Mouse (Mus musculus) heart, embryonic 12.5 days (tissue): ENCODE results near the gene Krt16. TPM values are rescaled to one million over a fixed set of nuclear protein-coding genes. Genes with fewer than 3 reads are reported as not detected.

Source experiments
- ATAC-seq: fragments of 200-750 bp; cut with Nextera tagmentation; 2 replicates; pipeline ENCODE4 v1.8.0; 2017; ENCODE audit warnings: moderate TSS enrichment, moderate library complexity; ENCODE audit not compliant: insufficient number of reproducible peaks, low FRiP score
- H3K27ac ChIP-seq: fragments of 300-500 bp; sonication (generic); 2 replicates; pipeline ENCODE4 v1.5.1; 2016; ENCODE audit warnings: mild to moderate bottlenecking, moderate library complexity; ENCODE audit not compliant: poor library complexity, severe bottlenecking
- H3K27me3 ChIP-seq: fragments of 300-500 bp; sonication (generic); replicated peaks from 2 replicates; pipeline ENCODE4 v1.6.1; 2016; ENCODE audit warnings: mild to moderate bottlenecking, moderate library complexity
- H3K36me3 ChIP-seq: fragments of 300-500 bp; sonication (generic); 2 replicates; pipeline ENCODE4 v1.6.1; 2016; ENCODE audit warnings: mild to moderate bottlenecking, moderate library complexity
- H3K4me1 ChIP-seq: fragments of 300-500 bp; sonication (generic); replicated peaks from 2 replicates; pipeline ENCODE4 v1.6.1; 2016; ENCODE audit warnings: mild to moderate bottlenecking
- H3K4me2 ChIP-seq: fragments of 300-500 bp; sonication (generic); 2 replicates; pipeline ENCODE4 v1.6.1; 2016; ENCODE audit warnings: mild to moderate bottlenecking, moderate library complexity
- H3K4me3 ChIP-seq: fragments of 300-500 bp; sonication (generic); 2 replicates; pipeline ENCODE4 v1.5.1; 2016; ENCODE audit warnings: mild to moderate bottlenecking
- H3K9ac ChIP-seq: fragments of 300-500 bp; sonication (generic); 2 replicates; pipeline ENCODE4 v1.6.1; 2016; ENCODE audit warnings: mild to moderate bottlenecking, moderate library complexity
- H3K9me3 ChIP-seq: fragments of 300-500 bp; sonication (generic); replicated peaks from 2 replicates; pipeline ENCODE4 v1.6.1; 2016; ENCODE audit warnings: mild to moderate bottlenecking, moderate library complexity
- WGBS: fragments of 180-500 bp; shearing (Covaris S2); methylation state at CpG from one replicate; pipeline ENCODE4 v1.1.7; 2016; 5-methylcytosine and 5-hydroxymethylcytosine counted together
- polyA plus RNA-seq: library from polyadenylated mRNA; unstranded; fragments of >200 nt; fragmentation: Nextera tagmentation; extraction: Ambion mirVana; gene quantifications from 2 replicates; pipeline ENCODE4 v1.2.1, GENCODE M21; 2016

Gene Krt16
- polyA plus RNA-seq, 1 experiment from 2014 or later: not detected

DNA sequence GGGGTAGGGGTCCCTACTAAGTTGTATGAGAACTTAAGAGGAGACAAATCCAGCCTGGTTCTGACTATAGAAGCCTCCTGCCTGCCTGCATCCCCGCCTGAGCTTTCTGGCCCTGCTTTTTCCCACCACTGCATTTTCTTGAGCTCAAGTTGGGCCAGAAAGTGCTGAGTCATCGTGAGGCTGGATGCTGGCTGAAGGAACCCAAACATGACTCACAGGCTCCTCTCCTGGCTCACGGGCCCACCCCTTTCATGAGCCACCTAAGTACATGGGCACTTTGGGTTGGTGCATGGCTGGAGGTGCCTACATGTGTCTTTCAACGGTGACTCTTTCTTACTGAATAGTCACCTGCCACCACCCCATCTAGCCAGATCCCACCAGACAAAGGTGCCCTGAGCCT, 50.0 kb downstream of the Krt16 start:
- Histone ChIP-seq H3K27me3 (0 out of 2 replicates have a peak, but pooled peaks cover 5% of the 10 kb centered on the region), H3K4me2 (no peak overlapping the region), H3K9me3 (no peaks in the 10 kb centered on the region), H3K27ac (no peak overlapping the region), H3K36me3 (no peaks in the 10 kb centered on the region), H3K4me1 (no peaks in the 10 kb centered on the region), H3K4me3 (no peak overlapping the region), H3K9ac (no peak overlapping the region)
- WGBS: 68% methylated on average over 4 of the region's 4 CpGs
- ATAC-seq: no peak

Other genes with a start within 250 kb of the Krt16 start
- not detected in 2 replicates for gene Krt33a, start 232.7 kb downstream of the Krt16 start, polyA plus RNA-seq
- not detected in 2 replicates for gene Krt33b, start 219.0 kb downstream of the Krt16 start, polyA plus RNA-seq
- gene Krt34, start 207.3 kb downstream of the Krt16 start, polyA plus RNA-seq: not detected in 2 replicates
- not detected in 2 replicates for gene Krt31, start 198.4 kb downstream of the Krt16 start, polyA plus RNA-seq
- not detected in 2 replicates for gene Krt32, start 160.7 kb downstream of the Krt16 start, polyA plus RNA-seq
- gene Krt35, start 152.7 kb downstream of the Krt16 start, polyA plus RNA-seq: not detected in 2 replicates
- gene Krt36, start 143.3 kb downstream of the Krt16 start, polyA plus RNA-seq: not detected in 2 replicates
- gene Krt13, start 127.3 kb downstream of the Krt16 start, polyA plus RNA-seq: 0.14 and 0.20 TPM in 2 replicates
- 0.58 and 0.69 TPM in 2 replicates for gene Krt15, start 113.0 kb downstream of the Krt16 start, polyA plus RNA-seq
- 86.8 and 88.0 TPM in 2 replicates for gene Krt19, start 100.2 kb downstream of the Krt16 start, polyA plus RNA-seq
- not detected in 2 replicates for gene Krt9, start 55.7 kb downstream of the Krt16 start, polyA plus RNA-seq
- 1.3 and 2.2 TPM in 2 replicates for gene Krt14, start 41.4 kb downstream of the Krt16 start, polyA plus RNA-seq
- gene Krt17, start 12.1 kb upstream of the Krt16 start, polyA plus RNA-seq: 1.3 and 1.9 TPM in 2 replicates
- not detected in 2 replicates for gene Krt42, start 21.0 kb upstream of the Krt16 start, polyA plus RNA-seq
- 1,467 and 1,522 TPM in 2 replicates for gene Eif1, start 71.0 kb upstream of the Krt16 start, polyA plus RNA-seq
- not detected in 2 replicates for gene Gast, start 85.5 kb upstream of the Krt16 start, polyA plus RNA-seq
- 11.1 and 12.3 TPM in 2 replicates for gene Hap1, start 107.2 kb upstream of the Krt16 start, polyA plus RNA-seq
- gene Jup, start 148.9 kb upstream of the Krt16 start, polyA plus RNA-seq: 107 and 109 TPM in 2 replicates
- gene P3h4, start 165.9 kb upstream of the Krt16 start, polyA plus RNA-seq: 69.7 and 78.3 TPM in 2 replicates
- 114 and 124 TPM in 2 replicates for gene Fkbp10, start 166.8 kb upstream of the Krt16 start, polyA plus RNA-seq
- 101 and 104 TPM in 2 replicates for gene Nt5c3b, start 192.9 kb upstream of the Krt16 start, polyA plus RNA-seq
- gene Klhl10, start 193.0 kb upstream of the Krt16 start, polyA plus RNA-seq: 0.65 and 0.76 TPM in 2 replicates
- gene Klhl11, start 223.8 kb upstream of the Krt16 start, polyA plus RNA-seq: 9.5 and 9.8 TPM in 2 replicates